In genomic region chr19:47950946-47951345, GRCm38 (mm10) we compare ENCODE assay signal across 33 mouse cellular contexts. TPM values are rescaled to one million over a fixed set of nuclear protein-coding genes. Genes with fewer than 3 reads are reported as not detected.
"Had no signal": no experiment of that assay in that cellular context is flagged by ENCODE, and none has a peak within 500 bp of the region (broad histone marks: within the 10 kb centered on the region; RNA-seq: fewer than 3 reads in every experiment).

No protein-coding gene starts in this region.

- DNase-seq: cerebellum, adult 2 months; cerebellum, adult 8-10 months; cerebellum, adult 9-10 months; cerebellum, adult 9-11 months; cerebellum, postnatal 10 days; cerebellum, postnatal 14 days; cerebellum, postnatal 25 days; cerebellum, postnatal 36 days; embryo, embryonic 11 days; forebrain, postnatal 0 days; gastrocnemius, adult 2 months; gastrocnemius, postnatal 10 days; gastrocnemius, postnatal 14 days; gastrocnemius, postnatal 25 days; gastrocnemius, postnatal 36 days; heart, adult 18-20 months; heart, adult 2 months had no signal

- H3K27me3 ChIP-seq: embryonic facial prominence, embryonic 12.5 days; embryonic facial prominence, embryonic 15.5 days; forebrain, embryonic 12.5 days; forebrain, embryonic 13.5 days had no signal

- H3K9ac ChIP-seq: embryonic facial prominence, embryonic 12.5 days; embryonic facial prominence, embryonic 13.5 days; embryonic facial prominence, embryonic 15.5 days; forebrain, embryonic 12.5 days; forebrain, embryonic 13.5 days; forebrain, postnatal 0 days had no signal

- H3K27ac ChIP-seq: embryonic facial prominence, embryonic 10.5 days; embryonic facial prominence, embryonic 12.5 days; embryonic facial prominence, embryonic 13.5 days; embryonic facial prominence, embryonic 15.5 days; forebrain, embryonic 10.5 days; forebrain, embryonic 12.5 days; forebrain, embryonic 13.5 days; gastrocnemius, adult 2 months; heart, adult 2 months had no signal

- H3K4me3 ChIP-seq: embryonic facial prominence, embryonic 10.5 days; embryonic facial prominence, embryonic 12.5 days; embryonic facial prominence, embryonic 13.5 days; embryonic facial prominence, embryonic 15.5 days; erythroblast, embryonic 14.5 days; forebrain, embryonic 10.5 days; forebrain, embryonic 12.5 days; forebrain, embryonic 13.5 days; gastrocnemius, adult 2 months; heart, adult 2 months had no signal

- ATAC-seq: forebrain, embryonic 13.5 days; forebrain, embryonic 14.5 days; forebrain, embryonic 16.5 days; forebrain, postnatal 0 days had no signal

- H3K9me3 ChIP-seq: embryonic facial prominence, embryonic 10.5 days; embryonic facial prominence, embryonic 12.5 days; embryonic facial prominence, embryonic 13.5 days; embryonic facial prominence, embryonic 15.5 days; forebrain, embryonic 10.5 days; forebrain, embryonic 12.5 days; forebrain, embryonic 13.5 days had no signal

- H3K4me2 ChIP-seq: embryonic facial prominence, embryonic 12.5 days; embryonic facial prominence, embryonic 13.5 days; embryonic facial prominence, embryonic 15.5 days; forebrain, embryonic 12.5 days; forebrain, embryonic 13.5 days had no signal

- H3K36me3 ChIP-seq: embryonic facial prominence, embryonic 10.5 days; embryonic facial prominence, embryonic 12.5 days; embryonic facial prominence, embryonic 13.5 days; embryonic facial prominence, embryonic 15.5 days; forebrain, embryonic 10.5 days; forebrain, embryonic 12.5 days had no signal

RNA-seq across cellular contexts. Expression of gene Cfap58, which starts 13.5 kb away (rescaled TPM):
- total RNA-seq: common myeloid progenitor, adult 5-6 weeks; gastrocnemius, adult 18-20 months; gastrocnemius, adult 2 months; gastrocnemius, adult 8-10 months; gastrocnemius, postnatal 10 days; gastrocnemius, postnatal 14 days; gastrocnemius, postnatal 25 days; gastrocnemius, postnatal 36 days; gastrocnemius, postnatal 4 days; granulocyte monocyte progenitor cell, adult 5-6 weeks had no signal
- polyA plus RNA-seq: embryonic facial prominence, embryonic 10.5 days; embryonic facial prominence, embryonic 11.5 days; embryonic facial prominence, embryonic 12.5 days; erythroblast, embryonic 14.5 days; forebrain, embryonic 10.5 days had no signal

RNA-seq across cellular contexts. Expression of gene Cfap43, which starts 31.9 kb away (rescaled TPM):
- total RNA-seq: common myeloid progenitor, adult 5-6 weeks; gastrocnemius, adult 18-20 months; gastrocnemius, adult 8-10 months; gastrocnemius, postnatal 10 days; gastrocnemius, postnatal 14 days; gastrocnemius, postnatal 25 days; gastrocnemius, postnatal 36 days; heart, adult 2 months had no signal
- polyA plus RNA-seq: embryonic facial prominence, embryonic 11.5 days; erythroblast, embryonic 14.5 days had no signal
